Mouse (Mus musculus): Measurements from ENCODE around the gene Actr3b. TPM values are rescaled to one million over a fixed set of nuclear protein-coding genes. Genes with fewer than 3 reads are reported as not detected.
A peak's percentile ranks its signal among the peaks of the same experiment; 100 is the strongest.
"Not testable (repeated sequence)": the region's sequence is repeated elsewhere in the genome, so short reads cannot be mapped to it uniquely, and the experiment has no call there.

Actr3b gene
- polyA plus RNA-seq, 1 experiment from 2014 or later, result 28.9 TPM

- 93% methylated on average over 1 of the region's 1 CpGs for WGBS
- not testable (repeated sequence) for ATAC-seq (ENCODE audit: low FRiP score, low TSS enrichment); H3K9me3 ChIP-seq (ENCODE audit: control insufficient read depth, low read length); DNase-seq; H3K9ac ChIP-seq (replicated peaks; ENCODE audit: low read length); H3K4me2 ChIP-seq (ENCODE audit: low read length); H3K36me3 ChIP-seq (ENCODE audit: control insufficient read depth, insufficient read depth, low read length); H3K27ac ChIP-seq (replicated peaks; ENCODE audit: low read depth, low read length); H3K27me3 ChIP-seq (ENCODE audit: control insufficient read depth, insufficient read depth, low read length); H3K4me3 ChIP-seq (replicated peaks; ENCODE audit: low read depth, low read length); H3K4me1 ChIP-seq (ENCODE audit: control insufficient read depth, insufficient read depth, low read length)
These were observed 20.9 kb upstream of the Actr3b start for GRCm38 (mm10) chr5:25738902-25739301.

GRCm38 (mm10) chr5:25747904-25748303, 11.9 kb upstream of the Actr3b start:
- DNase-seq, result no peak
- no peaks in the 10 kb centered on the region for H3K9me3 ChIP-seq (ENCODE audit: control insufficient read depth, low read length)

GRCm38 (mm10) chr5:25748613-25749012, 11.2 kb upstream of the Actr3b start:
- Histone ChIP-seq H3K4me3 (replicated peaks; ENCODE audit: low read depth, low read length) (no peak overlapping the region), H3K4me1 (ENCODE audit: control insufficient read depth, insufficient read depth, low read length) (no peaks in the 10 kb centered on the region), H3K27ac (replicated peaks; ENCODE audit: low read depth, low read length) (no peak overlapping the region), H3K4me2 (ENCODE audit: low read length) (no peak overlapping the region), H3K27me3 (ENCODE audit: control insufficient read depth, insufficient read depth, low read length) (no peaks in the 10 kb centered on the region), H3K36me3 (ENCODE audit: control insufficient read depth, insufficient read depth, low read length) (no peaks in the 10 kb centered on the region), H3K9me3 (ENCODE audit: control insufficient read depth, low read length) (no peaks in the 10 kb centered on the region), H3K9ac (replicated peaks; ENCODE audit: low read length) (no peak overlapping the region)
- WGBS, result 71% methylated on average over 3 of the region's 3 CpGs
- ATAC-seq (ENCODE audit: low FRiP score, low TSS enrichment) (no peak), DNase-seq (no peak)

More at GRCm38 (mm10) chr5:25747904-25748303, 11.9 kb upstream of the Actr3b start:
- no peaks in the 10 kb centered on the region for H3K27me3 ChIP-seq (ENCODE audit: control insufficient read depth, insufficient read depth, low read length)
- H3K4me1 ChIP-seq (ENCODE audit: control insufficient read depth, insufficient read depth, low read length), result no peaks in the 10 kb centered on the region
- no peak for ATAC-seq (ENCODE audit: low FRiP score, low TSS enrichment)
- no peak overlapping the region for H3K4me2 ChIP-seq (ENCODE audit: low read length)
- no peak overlapping the region for H3K9ac ChIP-seq (replicated peaks; ENCODE audit: low read length)
- H3K27ac ChIP-seq (replicated peaks; ENCODE audit: low read depth, low read length), result no peak overlapping the region
- no peaks in the 10 kb centered on the region for H3K36me3 ChIP-seq (ENCODE audit: control insufficient read depth, insufficient read depth, low read length)
- H3K4me3 ChIP-seq (replicated peaks; ENCODE audit: low read depth, low read length), result no peak overlapping the region

- ATAC-seq (ENCODE audit: low FRiP score, low TSS enrichment) (no peak), DNase-seq (no peak)
- H3K4me1 ChIP-seq (ENCODE audit: control insufficient read depth, insufficient read depth, low read length), result peaks cover 15% of the 10 kb centered on the region
- H3K36me3 ChIP-seq (ENCODE audit: control insufficient read depth, insufficient read depth, low read length), result no peaks in the 10 kb centered on the region
- no peak overlapping the region for H3K9ac ChIP-seq (replicated peaks; ENCODE audit: low read length)
- no peak overlapping the region for H3K4me2 ChIP-seq (ENCODE audit: low read length)
- H3K27ac ChIP-seq (replicated peaks; ENCODE audit: low read depth, low read length), result no peak overlapping the region
- no peaks in the 10 kb centered on the region for H3K9me3 ChIP-seq (ENCODE audit: control insufficient read depth, low read length)
- no peak overlapping the region for H3K4me3 ChIP-seq (replicated peaks; ENCODE audit: low read depth, low read length)
- no peaks in the 10 kb centered on the region for H3K27me3 ChIP-seq (ENCODE audit: control insufficient read depth, insufficient read depth, low read length)
These were observed 8.2 kb upstream of the Actr3b start for GRCm38 (mm10) chr5:25751552-25751951.

- Histone ChIP-seq H3K4me2 (ENCODE audit: low read length) (no peak overlapping the region), H3K27me3 (ENCODE audit: control insufficient read depth, insufficient read depth, low read length) (no peaks in the 10 kb centered on the region), H3K4me1 (ENCODE audit: control insufficient read depth, insufficient read depth, low read length) (peaks cover 15% of the 10 kb centered on the region), H3K9ac (replicated peaks; ENCODE audit: low read length) (no peak overlapping the region), H3K27ac (replicated peaks; ENCODE audit: low read depth, low read length) (no peak overlapping the region), H3K4me3 (replicated peaks; ENCODE audit: low read depth, low read length) (no peak overlapping the region), H3K36me3 (ENCODE audit: control insufficient read depth, insufficient read depth, low read length) (no peaks in the 10 kb centered on the region), H3K9me3 (ENCODE audit: control insufficient read depth, low read length) (no peaks in the 10 kb centered on the region)
- 89% methylated on average over 5 of the region's 5 CpGs for WGBS
- DNase-seq (peak; percentile 13), ATAC-seq (ENCODE audit: low FRiP score, low TSS enrichment) (no peak)
These were observed 6.9 kb upstream of the Actr3b start for GRCm38 (mm10) chr5:25752862-25753261.

- H3K9me3 ChIP-seq (ENCODE audit: control insufficient read depth, low read length), result no peaks in the 10 kb centered on the region
- DNase-seq (no peak), ATAC-seq (ENCODE audit: low FRiP score, low TSS enrichment) (no peak)
- no peaks in the 10 kb centered on the region for H3K27me3 ChIP-seq (ENCODE audit: control insufficient read depth, insufficient read depth, low read length)
- no peak overlapping the region for H3K4me3 ChIP-seq (replicated peaks; ENCODE audit: low read depth, low read length)
- no peak overlapping the region for H3K4me2 ChIP-seq (ENCODE audit: low read length)
- H3K36me3 ChIP-seq (ENCODE audit: control insufficient read depth, insufficient read depth, low read length), result no peaks in the 10 kb centered on the region
- no peak overlapping the region for H3K9ac ChIP-seq (replicated peaks; ENCODE audit: low read length)
- WGBS, result 38% methylated on average over 8 of the region's 8 CpGs
- H3K27ac ChIP-seq (replicated peaks; ENCODE audit: low read depth, low read length), result peak overlapping the region; percentile 41; the same call in 1 of the 2 replicates
- peaks cover 15% of the 10 kb centered on the region for H3K4me1 ChIP-seq (ENCODE audit: control insufficient read depth, insufficient read depth, low read length)
These were observed 6.1 kb upstream of the Actr3b start for GRCm38 (mm10) chr5:25753556-25754235.

- Histone ChIP-seq H3K4me1 (ENCODE audit: control insufficient read depth, insufficient read depth, low read length) (peaks cover 16% of the 10 kb centered on the region), H3K27me3 (ENCODE audit: control insufficient read depth, insufficient read depth, low read length) (no peaks in the 10 kb centered on the region), H3K4me3 (replicated peaks; ENCODE audit: low read depth, low read length) (no peak overlapping the region), H3K4me2 (ENCODE audit: low read length) (no peak overlapping the region), H3K36me3 (ENCODE audit: control insufficient read depth, insufficient read depth, low read length) (no peaks in the 10 kb centered on the region), H3K9ac (replicated peaks; ENCODE audit: low read length) (no peak overlapping the region; the same call in 1 of the 2 replicates), H3K27ac (replicated peaks; ENCODE audit: low read depth, low read length) (peak overlapping the region; percentile 41; the same call in 1 of the 2 replicates), H3K9me3 (ENCODE audit: control insufficient read depth, low read length) (no peaks in the 10 kb centered on the region)
- peak; percentile 63 for DNase-seq
- ATAC-seq (ENCODE audit: low FRiP score, low TSS enrichment), result no peak
- WGBS, result 0% methylated on average over 2 of the region's 2 CpGs
These were observed 5.5 kb upstream of the Actr3b start for GRCm38 (mm10) chr5:25754236-25754766.

- no peak overlapping the region for H3K27ac ChIP-seq (replicated peaks; ENCODE audit: low read depth, low read length)
- under 1% methylated on average over 10 of the region's 10 CpGs for WGBS
- DNase-seq (peak; percentile 49), ATAC-seq (ENCODE audit: low FRiP score, low TSS enrichment) (no peak; the same call in 1 of the 2 replicates)
- H3K4me2 ChIP-seq (ENCODE audit: low read length), result peak overlapping the region; percentile 81
- H3K9me3 ChIP-seq (ENCODE audit: control insufficient read depth, low read length), result no peaks in the 10 kb centered on the region
- H3K4me1 ChIP-seq (ENCODE audit: control insufficient read depth, insufficient read depth, low read length), result peaks cover 12% of the 10 kb centered on the region
- H3K27me3 ChIP-seq (ENCODE audit: control insufficient read depth, insufficient read depth, low read length), result no peaks in the 10 kb centered on the region
- H3K4me3 ChIP-seq (replicated peaks; ENCODE audit: low read depth, low read length), result peak overlapping the region; percentile 84
- H3K9ac ChIP-seq (replicated peaks; ENCODE audit: low read length), result peak overlapping the region; percentile 83
- no peaks in the 10 kb centered on the region for H3K36me3 ChIP-seq (ENCODE audit: control insufficient read depth, insufficient read depth, low read length)
These were observed 624 bp downstream of the Actr3b start for GRCm38 (mm10) chr5:25760410-25760832.

GRCm38 (mm10) chr5:25760871-25761270, 1.1 kb downstream of the Actr3b start:
- DNase-seq (peak; percentile 9), ATAC-seq (ENCODE audit: low FRiP score, low TSS enrichment) (no peak)
- peaks cover 12% of the 10 kb centered on the region for H3K4me1 ChIP-seq (ENCODE audit: control insufficient read depth, insufficient read depth, low read length)
- H3K27ac ChIP-seq (replicated peaks; ENCODE audit: low read depth, low read length), result no peak overlapping the region
- no peaks in the 10 kb centered on the region for H3K9me3 ChIP-seq (ENCODE audit: control insufficient read depth, low read length)
- no peaks in the 10 kb centered on the region for H3K27me3 ChIP-seq (ENCODE audit: control insufficient read depth, insufficient read depth, low read length)
- WGBS, result 62% methylated on average over 3 of the region's 3 CpGs
- H3K4me3 ChIP-seq (replicated peaks; ENCODE audit: low read depth, low read length), result no peak overlapping the region; the same call in 1 of the 2 replicates
- no peaks in the 10 kb centered on the region for H3K36me3 ChIP-seq (ENCODE audit: control insufficient read depth, insufficient read depth, low read length)
- H3K4me2 ChIP-seq (ENCODE audit: low read length), result peak overlapping the region; percentile 81
- no peak overlapping the region for H3K9ac ChIP-seq (replicated peaks; ENCODE audit: low read length)
